19 mouse cellular contexts compared by ENCODE assay signal in the genomic region with DNA sequence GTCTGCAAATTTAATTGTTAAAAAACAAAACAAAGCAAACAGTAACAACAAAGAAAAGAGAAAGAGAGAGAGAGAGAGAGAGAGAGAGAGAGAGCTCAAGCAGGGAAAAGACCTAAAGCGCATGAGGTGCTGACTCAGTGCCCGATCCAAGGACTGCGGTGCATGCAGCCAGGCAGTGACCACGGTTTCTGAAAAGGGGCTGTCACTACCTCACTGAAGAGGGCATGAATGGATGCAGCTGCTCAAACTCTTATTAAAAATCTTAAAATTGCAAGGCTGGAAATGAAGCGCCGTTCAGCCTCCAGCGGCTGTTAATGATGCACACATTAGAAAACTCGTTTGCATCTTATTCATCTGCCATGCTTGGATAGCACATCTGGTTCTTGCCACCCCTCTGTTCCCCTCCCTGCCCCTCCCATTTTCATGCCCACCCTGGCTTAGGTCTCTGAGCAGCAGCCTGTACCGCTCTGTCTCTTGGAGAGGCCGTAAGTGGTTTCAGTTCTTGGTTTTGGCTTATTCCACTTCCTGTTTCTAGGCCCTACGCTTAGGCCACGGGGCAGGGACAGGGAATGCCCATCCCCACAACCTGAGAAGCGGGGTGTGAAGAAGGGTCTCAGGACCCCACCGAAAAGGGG. TPM values are rescaled to one million over a fixed set of nuclear protein-coding genes. Genes with fewer than 3 reads are reported as not detected.
DNase-seq lines count a peak whose midpoint lies in the region; ATAC-seq and TF ChIP-seq lines count a peak whose summit lies in the region.
"Had no signal": no experiment of that assay in that cellular context is flagged by ENCODE, and none has a peak within 500 bp of the region (broad histone marks: within the 10 kb centered on the region; RNA-seq: fewer than 3 reads in every experiment).

No protein-coding gene starts in this region.

- H3K4me3 ChIP-seq in hindbrain, embryonic 15.5 days, result no peak overlapping the region
- H3K4me3 ChIP-seq in hindbrain, embryonic 10.5 days, result no peak overlapping the region
- H3K4me3 ChIP-seq in CH12.LX (replicated peaks in 1 of 3; ENCODE audit: low read depth in 2 of 3, low read length in 2 of 3, poor library complexity in 1 of 3), result no peak overlapping the region
- H3K4me3 ChIP-seq in midbrain, embryonic 10.5 days, result no peak overlapping the region
- no peak overlapping the region for H3K4me3 ChIP-seq in thymus, adult 2 months (ENCODE audit: control insufficient read depth, insufficient read depth, low read length)
- H3K4me3 ChIP-seq: intestine, embryonic 15.5 days; midbrain, embryonic 13.5 days had no signal

- TF ChIP-seq EP300 in CH12.LX (IDR thresholded peaks at IDR 0.05; ENCODE audit: low read length), result peak; percentile 97

- H3K4me1 ChIP-seq in hindbrain, embryonic 15.5 days (replicated peaks), result no peaks in the 10 kb centered on the region
- peaks cover 11% of the 10 kb centered on the region; the same call in 1 of the 2 replicates for H3K4me1 ChIP-seq in hindbrain, embryonic 10.5 days (replicated peaks)
- H3K4me1 ChIP-seq in CH12.LX (ENCODE audit: control insufficient read depth in 1 of 2, insufficient read depth in 2 of 2), result peaks cover 40 to 75% of the 10 kb centered on the region in 2 experiments
- H3K4me1 ChIP-seq in midbrain, embryonic 10.5 days, result peaks cover 10% of the 10 kb centered on the region; the same call in 1 of the 2 replicates
- no peaks in the 10 kb centered on the region for H3K4me1 ChIP-seq in thymus, adult 2 months (replicated peaks; ENCODE audit: control insufficient read depth, insufficient read depth, low read length)
- H3K4me1 ChIP-seq: midbrain, embryonic 13.5 days had no signal

- dilution Hi-C loops in CH12.LX (cut with MboI; ENCODE audit: extremely low pct_ligation_motif_present, extremely low pct_unique_long_range_greater_than_20kb, low sequenced_read_pairs), result no loop called here

- no peak for DNase-seq in hindbrain, embryonic 10.5 days (ENCODE audit: low spot score)
- peak; percentile 90 for DNase-seq in CH12.LX (ENCODE audit: extremely low read depth)
- DNase-seq in brain, embryonic 18.5 days (ENCODE audit: low read depth, low spot score), result peak; percentile 4
- DNase-seq in midbrain, embryonic 10.5 days (ENCODE audit: low spot score), result no peak
- DNase-seq in ovary, postnatal 14 days (ENCODE audit: low spot score), result no peak
- no peak for DNase-seq in thymus, adult 2 months
- DNase-seq: kidney, postnatal 25 days; liver; right cerebral cortex, postnatal 4 days had no signal

- 77% methylated on average over 14 of the region's 14 CpGs for WGBS in hindbrain, embryonic 15.5 days
- WGBS in hindbrain, embryonic 10.5 days, result 92% methylated on average over 14 of the region's 14 CpGs
- WGBS in midbrain, embryonic 10.5 days, result 92% methylated on average over 14 of the region's 14 CpGs
- WGBS in thymus, adult 2 months, result 78% methylated on average over 14 of the region's 14 CpGs

- H3K9me3 ChIP-seq in hindbrain, embryonic 15.5 days, result no peaks in the 10 kb centered on the region
- H3K9me3 ChIP-seq in hindbrain, embryonic 10.5 days, result no peaks in the 10 kb centered on the region
- H3K9me3 ChIP-seq in CH12.LX (replicated peaks; ENCODE audit: low read length), result no peaks in the 10 kb centered on the region
- H3K9me3 ChIP-seq in midbrain, embryonic 10.5 days (replicated peaks), result no peaks in the 10 kb centered on the region
- H3K9me3 ChIP-seq: intestine, embryonic 15.5 days; midbrain, embryonic 13.5 days had no signal

- no peak for ATAC-seq in hindbrain, embryonic 15.5 days (ENCODE audit: low FRiP score, low read depth)
- ATAC-seq in megakaryocyte, adult 5-6 weeks (ENCODE audit: poor library complexity, severe bottlenecking), result peak; percentile 66
- ATAC-seq: intestine, embryonic 15.5 days; midbrain, embryonic 13.5 days had no signal

- H3K27ac ChIP-seq in hindbrain, embryonic 15.5 days (replicated peaks), result 0 out of 2 replicates have a peak overlapping the region, but pooled peaks have one; percentile 28
- H3K27ac ChIP-seq in hindbrain, embryonic 10.5 days, result no peak overlapping the region
- peak overlapping the region; percentile 82 for H3K27ac ChIP-seq in CH12.LX (ENCODE audit: insufficient read depth, low read depth)
- H3K27ac ChIP-seq in midbrain, embryonic 10.5 days (replicated peaks), result no peak overlapping the region
- H3K27ac ChIP-seq in thymus, adult 2 months (ENCODE audit: control insufficient read depth, insufficient read depth, low read length), result no peak overlapping the region
- H3K27ac ChIP-seq: intestine, embryonic 15.5 days; midbrain, embryonic 13.5 days had no signal

- no peaks in the 10 kb centered on the region for H3K27me3 ChIP-seq in hindbrain, embryonic 15.5 days
- no peaks in the 10 kb centered on the region for H3K27me3 ChIP-seq in hindbrain, embryonic 10.5 days (ENCODE audit: insufficient read depth, poor library complexity, severe bottlenecking)
- no peaks in the 10 kb centered on the region for H3K27me3 ChIP-seq in CH12.LX (replicated peaks)
- no peaks in the 10 kb centered on the region for H3K27me3 ChIP-seq in midbrain, embryonic 10.5 days (ENCODE audit: low read depth, poor library complexity, severe bottlenecking)
- no peaks in the 10 kb centered on the region for H3K27me3 ChIP-seq in thymus, adult 2 months (ENCODE audit: control insufficient read depth, insufficient read depth, low read length)
- H3K27me3 ChIP-seq: intestine, embryonic 15.5 days; midbrain, embryonic 13.5 days had no signal

- TF ChIP-seq CTCF in CH12.LX (conservative IDR thresholded peaks at IDR 0.05 in 1 of 2, IDR thresholded peaks at IDR 0.05 in 1 of 2; ENCODE audit: low read depth in 2 of 2, low read length in 2 of 2), result no peak
- no peak for TF ChIP-seq CTCF in thymus, adult 2 months (IDR thresholded peaks at IDR 0.05; ENCODE audit: borderline replicate concordance, control insufficient read depth, extremely low read depth, insufficient read depth, low read length, poor library complexity)

- no peak overlapping the region for H3K9ac ChIP-seq in hindbrain, embryonic 15.5 days
- peak overlapping the region; percentile 23 for H3K9ac ChIP-seq in CH12.LX (ENCODE audit: insufficient read depth, low read depth)
- H3K9ac ChIP-seq: intestine, embryonic 15.5 days; midbrain, embryonic 13.5 days had no signal

- in situ Hi-C loops in CH12.LX (cut with MboI; ENCODE audit: low pct_ligation_motif_present, low pct_unique_long_range_greater_than_20kb, low sequenced_read_pairs), result no loop called here

- no peak; the same call in 1 of the 2 replicates for TF ChIP-seq RAD21 in CH12.LX (IDR thresholded peaks at IDR 0.05; ENCODE audit: low read depth, low read length)

- no peak overlapping the region for H3K4me2 ChIP-seq in hindbrain, embryonic 15.5 days
- H3K4me2 ChIP-seq in CH12.LX (ENCODE audit: insufficient read depth, low read depth, poor library complexity, severe bottlenecking), result peak overlapping the region; percentile 73
- H3K4me2 ChIP-seq: intestine, embryonic 15.5 days; midbrain, embryonic 13.5 days had no signal

- peak; percentile 29; the same call in 1 of the 2 replicates for TF ChIP-seq POLR2A in CH12.LX (IDR thresholded peaks at IDR 0.05; ENCODE audit: low read depth, low read length)
- TF ChIP-seq POLR2A in thymus, adult 2 months (IDR thresholded peaks at IDR 0.05; ENCODE audit: control insufficient read depth, extremely low read depth, insufficient read depth, low read length, poor library complexity), result no peak

- no peaks in the 10 kb centered on the region for H3K79me2 ChIP-seq in CH12.LX (replicated peaks; ENCODE audit: control insufficient read depth, extremely low read depth, insufficient read depth, poor library complexity, severe bottlenecking)

- H3K36me3 ChIP-seq in hindbrain, embryonic 15.5 days, result peaks cover 56% of the 10 kb centered on the region
- H3K36me3 ChIP-seq in hindbrain, embryonic 10.5 days, result peaks cover 68% of the 10 kb centered on the region
- H3K36me3 ChIP-seq in CH12.LX (replicated peaks in 1 of 2; ENCODE audit: control insufficient read depth in 1 of 2, insufficient read depth in 1 of 2, low read length in 1 of 2), result peaks cover 34 to 42% of the 10 kb centered on the region in 2 experiments
- peaks cover 71% of the 10 kb centered on the region for H3K36me3 ChIP-seq in midbrain, embryonic 10.5 days
- peaks cover 49% of the 10 kb centered on the region for H3K36me3 ChIP-seq in thymus, adult 2 months (ENCODE audit: control insufficient read depth, insufficient read depth, low read length)

RNA-seq across cellular contexts. Expression of a gene that starts 5.0 kb away (rescaled TPM):
- not detected in 2 replicates for polyA plus RNA-seq in hindbrain, embryonic 15.5 days (2015; fragmentation: Nextera tagmentation; extraction: Ambion mirVana)
- polyA plus RNA-seq in hindbrain, embryonic 10.5 days (2016; fragmentation: Nextera tagmentation; extraction: Ambion mirVana), result not detected in 2 replicates
- 0.08 TPM in 1 of 2 replicates, not detected in the other for total RNA-seq in CH12.LX (2012; rRNA removed)
- not detected in 2 replicates for total RNA-seq in CH12.LX (2014; rRNA removed)
- polyA plus RNA-seq in CH12.LX (2012; ENCODE audit: insufficient read length, low read depth), result not detected in 2 replicates
- not detected in 2 replicates for total RNA-seq in megakaryocyte, adult 5-6 weeks (2015)
- total RNA-seq in megakaryocyte, adult 5-6 weeks (2017), result not detected in 2 replicates
- polyA plus RNA-seq in midbrain, embryonic 10.5 days (2016; fragmentation: Nextera tagmentation; extraction: Ambion mirVana), result not detected in 2 replicates
- not detected in 2 replicates for polyA plus RNA-seq in thymus, adult 2 months (2012; rRNA removed)
- total RNA-seq: adrenal gland, postnatal 14 days; gastrocnemius, adult 18-20 months; left cerebral cortex, adult 8-10 months had no signal
- polyA plus RNA-seq: cortical plate, adult 2 months; heart, embryonic 14.5 days; intestine, embryonic 15.5 days; lung, embryonic 16.5 days; midbrain, embryonic 13.5 days had no signal

RNA-seq across cellular contexts. Expression of a gene that starts 37.7 kb away (rescaled TPM):
- 84.5 and 88.5 TPM in 2 replicates for polyA plus RNA-seq in hindbrain, embryonic 15.5 days (2015; fragmentation: Nextera tagmentation; extraction: Ambion mirVana)
- polyA plus RNA-seq in hindbrain, embryonic 10.5 days (2016; fragmentation: Nextera tagmentation; extraction: Ambion mirVana), result 99.6 and 102 TPM in 2 replicates
- 35.2 and 40.2 TPM in 2 replicates for total RNA-seq in CH12.LX (2012; rRNA removed)
- total RNA-seq in CH12.LX (2014; rRNA removed), result 56.6 and 58.6 TPM in 2 replicates
- 53.6 TPM in 2 replicates for polyA plus RNA-seq in CH12.LX (2012; ENCODE audit: insufficient read length, low read depth)
- total RNA-seq in megakaryocyte, adult 5-6 weeks (2015), result 50.6 and 52.1 TPM in 2 replicates
- 53.4 and 56.1 TPM in 2 replicates for total RNA-seq in megakaryocyte, adult 5-6 weeks (2017)
- polyA plus RNA-seq in midbrain, embryonic 10.5 days (2016; fragmentation: Nextera tagmentation; extraction: Ambion mirVana), result 95.5 and 102 TPM in 2 replicates
- polyA plus RNA-seq in thymus, adult 2 months (2012; rRNA removed), result 116 and 124 TPM in 2 replicates

RNA-seq across cellular contexts. Expression of a gene that starts 42.1 kb away (rescaled TPM):
- polyA plus RNA-seq in hindbrain, embryonic 15.5 days (2015; fragmentation: Nextera tagmentation; extraction: Ambion mirVana), result 121 and 129 TPM in 2 replicates
- 111 and 123 TPM in 2 replicates for polyA plus RNA-seq in hindbrain, embryonic 10.5 days (2016; fragmentation: Nextera tagmentation; extraction: Ambion mirVana)
- 40.0 and 43.9 TPM in 2 replicates for total RNA-seq in CH12.LX (2012; rRNA removed)
- 15.0 and 18.5 TPM in 2 replicates for total RNA-seq in CH12.LX (2014; rRNA removed)
- polyA plus RNA-seq in CH12.LX (2012; ENCODE audit: insufficient read length, low read depth), result 31.4 and 43.1 TPM in 2 replicates
- total RNA-seq in megakaryocyte, adult 5-6 weeks (2015), result 71.1 and 85.9 TPM in 2 replicates
- total RNA-seq in megakaryocyte, adult 5-6 weeks (2017), result 49.6 and 73.1 TPM in 2 replicates
- polyA plus RNA-seq in midbrain, embryonic 10.5 days (2016; fragmentation: Nextera tagmentation; extraction: Ambion mirVana), result 82.2 and 106 TPM in 2 replicates
- polyA plus RNA-seq in thymus, adult 2 months (2012; rRNA removed), result 164 and 192 TPM in 2 replicates

Comparison
In these comparisons a context has a peak if more than half of its experiments do, and no peak if none do; other contexts are left out.
1. H3K27ac ChIP-seq: peak in hindbrain, embryonic 15.5 days (single experiment) and CH12.LX (single experiment); none in hindbrain, embryonic 10.5 days (single experiment), midbrain, embryonic 10.5 days (single experiment) and thymus, adult 2 months (single experiment).
2. DNase-seq: peak in CH12.LX (single experiment) and brain, embryonic 18.5 days (single experiment); none in hindbrain, embryonic 10.5 days (single experiment), midbrain, embryonic 10.5 days (single experiment), ovary, postnatal 14 days (single experiment) and thymus, adult 2 months (single experiment).